Mouse (Mus musculus) ovary, adult 10 weeks (tissue): ENCODE measurements around the gene Grcc10. TPM values are rescaled to one million over a fixed set of nuclear protein-coding genes. Genes with fewer than 3 reads are reported as not detected.

ENCODE experiments used
- polyA plus RNA-seq: library from polyadenylated mRNA; stranded (reverse); fragments of 350-450 nt; fragmentation: Illumina TruSeq; extraction: RNeasy Lipid Tissue Mini Kit (QIAGEN cat#74804); gene quantifications from one replicate; pipeline ENCODE4 v1.2.3, GENCODE M21; 2014

Grcc10 gene
- polyA plus RNA-seq: 2.1 TPM

GRCm38 (mm10) chr6:124740888-124741761, at the start of gene Grcc10:
TSS of gene Grcc10 (minus strand) at chr6:124741374.

GRCm38 (mm10) chr6:124779222-124779983, 38.2 kb upstream of the Grcc10 start, which contains the start of gene Lrrc23:
TSS of gene Lrrc23 (minus strand) at chr6:124779727.

GRCm38 (mm10) chr6:124769101-124769765, 28.1 kb upstream of the Grcc10 start, which contains the start of gene Eno2:
TSS of gene Eno2 (minus strand) at chr6:124769673.

GRCm38 (mm10) chr6:124755831-124756595, 14.8 kb upstream of the Grcc10 start, which contains the start of the genes Gm45234 and Atn1:
TSS of gene Gm45234 (minus strand) at chr6:124756021.
TSS of gene Atn1 (minus strand) at chr6:124756524.

GRCm38 (mm10) chr6:124738511-124739023, 2.6 kb downstream of the Grcc10 start, which contains the start of gene Ptpn6:
TSS of gene Ptpn6 (minus strand) at chr6:124738714.

GRCm38 (mm10) chr6:124711824-124712782, 29.1 kb downstream of the Grcc10 start, which contains the start of the genes Emg1 and Phb2:
TSS of gene Emg1 (minus strand) at chr6:124712178.
TSS of gene Phb2 (plus strand) at chr6:124712336.

Other genes with a start within 250 kb of the Grcc10 start
- gene C1rl, start 248.3 kb downstream of the Grcc10 start, polyA plus RNA-seq: 3.4 TPM
- 29.5 TPM for gene C1ra, start 229.0 kb downstream of the Grcc10 start, polyA plus RNA-seq
- gene C1s1, start 199.0 kb downstream of the Grcc10 start, polyA plus RNA-seq: 221 TPM
- gene C1rb, start 171.1 kb downstream of the Grcc10 start, polyA plus RNA-seq: not detected
- 0.40 TPM for gene C1s2, start 105.3 kb downstream of the Grcc10 start, polyA plus RNA-seq
- gene Lpcat3, start 78.3 kb downstream of the Grcc10 start, polyA plus RNA-seq: 40.5 TPM
- gene Emg1, start 29.2 kb downstream of the Grcc10 start, polyA plus RNA-seq: 13.2 TPM
- gene Phb2, start 29.0 kb downstream of the Grcc10 start, polyA plus RNA-seq: 26.3 TPM
- 4.1 TPM for gene Ptpn6, start 2.7 kb downstream of the Grcc10 start, polyA plus RNA-seq
- not detected for gene Gm45234, start 14.6 kb upstream of the Grcc10 start, polyA plus RNA-seq
- gene Atn1, start 15.2 kb upstream of the Grcc10 start, polyA plus RNA-seq: 0.66 TPM
- gene Eno2, start 28.3 kb upstream of the Grcc10 start, polyA plus RNA-seq: 0.48 TPM
- 3.8 TPM for gene Lrrc23, start 38.4 kb upstream of the Grcc10 start, polyA plus RNA-seq
- gene Spsb2, start 67.3 kb upstream of the Grcc10 start, polyA plus RNA-seq: not detected
- gene Tpi1, start 72.9 kb upstream of the Grcc10 start, polyA plus RNA-seq: 12.8 TPM
- gene Usp5, start 88.1 kb upstream of the Grcc10 start, polyA plus RNA-seq: 23.2 TPM
- 4.3 TPM for gene Cdca3, start 88.2 kb upstream of the Grcc10 start, polyA plus RNA-seq
- gene Gnb3, start 98.9 kb upstream of the Grcc10 start, polyA plus RNA-seq: not detected
- gene P3h3, start 116.4 kb upstream of the Grcc10 start, polyA plus RNA-seq: 1.7 TPM
- gene Gpr162, start 122.6 kb upstream of the Grcc10 start, polyA plus RNA-seq: not detected
- gene Cd4, start 146.8 kb upstream of the Grcc10 start, polyA plus RNA-seq: 1.4 TPM
- 0.23 TPM for gene Lag3, start 170.3 kb upstream of the Grcc10 start, polyA plus RNA-seq
- 293 TPM for gene Ptms, start 178.7 kb upstream of the Grcc10 start, polyA plus RNA-seq
- 8.4 TPM for gene Mlf2, start 190.0 kb upstream of the Grcc10 start, polyA plus RNA-seq
- gene Cops7a, start 224.2 kb upstream of the Grcc10 start, polyA plus RNA-seq: 18.8 TPM